Mouse (Mus musculus) spleen, postnatal 14 days (tissue): ENCODE results near the gene 2900026A02Rik.

ENCODE experiments used
- DNase-seq, 2 experiments: peaks; one replicate each; pipeline ENCODE4 v3.0.0; 2021 to 2022; ENCODE audit warnings: low spot score in 2 of 2

2900026A02Rik gene

DNA sequence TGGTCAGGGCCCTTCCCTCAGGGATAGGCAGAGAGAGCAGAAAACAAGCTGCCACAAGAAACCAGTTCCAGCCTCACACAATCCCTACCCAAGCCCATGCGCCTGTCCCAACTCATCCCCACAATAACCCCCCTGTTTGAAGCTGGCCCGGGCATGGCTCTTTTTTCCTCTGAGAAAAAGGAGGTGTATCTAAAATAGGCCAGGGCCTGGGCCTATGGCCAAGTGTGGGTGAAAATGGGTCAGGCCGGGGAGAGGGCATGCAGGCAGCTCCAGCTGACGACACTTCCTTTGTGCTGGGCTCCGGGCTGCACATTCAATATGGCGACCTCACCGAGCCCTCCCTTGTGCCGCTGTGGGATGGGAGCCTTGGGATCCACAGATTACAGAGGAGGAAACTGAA lies 177.5 kb downstream of the 2900026A02Rik start:
- DNase-seq, result no peak

GRCm38 (mm10) chr5:113041567-113042071 lies 179.4 kb downstream of the 2900026A02Rik start:
- DNase-seq, result no peak

- DNase-seq, result no peak
Observed at GRCm38 (mm10) chr5:113040776-113041175, 180.3 kb downstream of the 2900026A02Rik start.

GRCm38 (mm10) chr5:113038601-113039000 lies 182.4 kb downstream of the 2900026A02Rik start:
- no peak for DNase-seq
